Mouse (Mus musculus) megakaryocyte, embryonic 14.5 days (primary cell): ENCODE measurements around the gene Enpep.

Experiments used
- FLI1 ChIP-seq: IDR thresholded peaks from 2 replicates; pipeline ENCODE4 v1.6.1; 2012; ENCODE audit warnings: low read length, inconsistent platforms, mixed read lengths
- GATA1 ChIP-seq: IDR thresholded peaks from 3 replicates; pipeline ENCODE4 v1.6.1; 2012; ENCODE audit warnings: mixed read lengths, low read length, inconsistent platforms, borderline replicate concordance

DNA sequence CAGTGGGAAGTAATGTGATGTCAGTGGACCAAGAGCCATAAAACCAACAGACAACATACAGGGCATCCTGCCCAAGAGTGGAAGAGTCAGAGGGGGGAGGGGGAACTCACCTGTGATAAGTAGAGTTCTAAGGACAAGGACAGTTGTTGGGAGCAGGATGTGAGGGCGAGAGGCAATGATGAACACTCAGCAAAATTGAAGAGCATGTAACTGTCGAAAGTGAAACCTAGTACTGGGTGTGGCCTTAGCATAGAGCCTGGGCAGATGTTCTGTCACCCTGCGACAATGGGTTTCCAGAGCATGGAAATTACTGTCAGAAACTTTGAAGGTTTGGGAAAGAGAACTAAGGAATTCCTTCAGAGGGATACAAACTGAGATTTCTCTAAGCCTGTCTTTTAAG, 46.6 kb upstream of the Enpep start:
- TF ChIP-seq GATA1 (no peak), FLI1 (no peak)
